Mouse (Mus musculus) G1E (cell line): Measurements from ENCODE around the gene Epn3. TPM values are rescaled to one million over a fixed set of nuclear protein-coding genes. Genes with fewer than 3 reads are reported as not detected.

ENCODE experiments used
- ATAC-seq: 2 replicates; pipeline ENCODE4 v1.8.0; 2016; ENCODE audit warnings: mild to moderate bottlenecking; ENCODE audit not compliant: insufficient number of reproducible peaks, poor library complexity, low FRiP score, severe bottlenecking; ENCODE audit errors: extremely low read depth
- DNase-seq: peaks from one replicate; pipeline ENCODE4 v3.0.0; 2012; ENCODE audit warnings: low spot score
- H3K27me3 ChIP-seq: 2 replicates; pipeline ENCODE4 v1.6.1; 2012; ENCODE audit warnings: mild to moderate bottlenecking, low read length, inconsistent platforms; ENCODE audit not compliant: insufficient read depth
- H3K36me3 ChIP-seq: replicated peaks from 2 replicates; pipeline ENCODE3; 2012; ENCODE audit warnings: mild to moderate bottlenecking, inconsistent platforms
- H3K4me1 ChIP-seq: 2 replicates; pipeline ENCODE4 v1.6.1; 2012; ENCODE audit warnings: low read depth, low read length, inconsistent platforms, mixed read lengths; ENCODE audit not compliant: insufficient read depth
- H3K4me3 ChIP-seq: 2 replicates; pipeline ENCODE4 v1.5.1; 2012; ENCODE audit warnings: low read depth, mild to moderate bottlenecking, inconsistent platforms, low read length, moderate library complexity, mixed read lengths
- H3K9me3 ChIP-seq: replicated peaks from 2 replicates; pipeline ENCODE4 v1.6.1; 2012; ENCODE audit warnings: inconsistent platforms
- CTCF ChIP-seq: IDR thresholded peaks from 2 replicates; pipeline ENCODE4 v1.5.1; 2012; ENCODE audit warnings: low read depth, low read length, inconsistent platforms, mixed read lengths
- GATA1 ChIP-seq: IDR thresholded peaks from 2 replicates; pipeline ENCODE4 v1.6.1; 2012; ENCODE audit warnings: borderline replicate concordance, low read length, inconsistent platforms, mixed read lengths
- GATA2 ChIP-seq: IDR thresholded peaks from 2 replicates; pipeline ENCODE4 v1.6.1; 2012; ENCODE audit warnings: low read depth, low read length, inconsistent platforms, borderline replicate concordance
- POLR2AphosphoS5 ChIP-seq: IDR thresholded peaks from 2 replicates; pipeline ENCODE4 v1.6.1; 2012; ENCODE audit warnings: low read depth, low read length, inconsistent platforms; ENCODE audit not compliant: insufficient replicate concordance
- TAL1 ChIP-seq: conservative IDR thresholded peaks from 2 replicates; pipeline ENCODE4 v1.6.1; 2012; ENCODE audit warnings: low read depth, low read length, inconsistent platforms, mixed read lengths
- polyA plus RNA-seq: library from polyadenylated mRNA; stranded (reverse); fragments of >175 nt; gene quantifications from 2 replicates; pipeline ENCODE4 v1.2.3, GENCODE M21; 2012
- total RNA-seq, 2 experiments: library from RNA; stranded (forward) in 1 of 2; stranded (reverse) in 1 of 2; fragments of 200-1000 nt in 1 of 2; fragments of >200 nt in 1 of 2; fragmentation: Nextera tagmentation in 1 of 2; gene quantifications; 2 replicates each; pipeline ENCODE4 v1.2.3; 2014 to 2017

Epn3 gene
- total RNA-seq (2014; fragmentation: Nextera tagmentation) (not detected in 2 replicates), total RNA-seq (2017) (not detected in 2 replicates), polyA plus RNA-seq (not detected in 2 replicates)

- Histone ChIP-seq H3K27me3 (peaks cover 8% of the 10 kb centered on the region), H3K36me3 (no peaks in the 10 kb centered on the region), H3K9me3 (no peaks in the 10 kb centered on the region), H3K4me1 (no peaks in the 10 kb centered on the region), H3K4me3 (no peak within 1 kb of the TSS)
- DNase-seq = no peak
- TF ChIP-seq CTCF (no peak), GATA1 (no peak), TAL1 (no peak), POLR2AphosphoS5 (no peak), GATA2 (no peak)
- ATAC-seq = no peak
These were observed at the start of gene Epn3 for GRCm38 (mm10) chr11:94499661-94500152. Epn3 (minus strand) TSS chr11:94499974.

DNA sequence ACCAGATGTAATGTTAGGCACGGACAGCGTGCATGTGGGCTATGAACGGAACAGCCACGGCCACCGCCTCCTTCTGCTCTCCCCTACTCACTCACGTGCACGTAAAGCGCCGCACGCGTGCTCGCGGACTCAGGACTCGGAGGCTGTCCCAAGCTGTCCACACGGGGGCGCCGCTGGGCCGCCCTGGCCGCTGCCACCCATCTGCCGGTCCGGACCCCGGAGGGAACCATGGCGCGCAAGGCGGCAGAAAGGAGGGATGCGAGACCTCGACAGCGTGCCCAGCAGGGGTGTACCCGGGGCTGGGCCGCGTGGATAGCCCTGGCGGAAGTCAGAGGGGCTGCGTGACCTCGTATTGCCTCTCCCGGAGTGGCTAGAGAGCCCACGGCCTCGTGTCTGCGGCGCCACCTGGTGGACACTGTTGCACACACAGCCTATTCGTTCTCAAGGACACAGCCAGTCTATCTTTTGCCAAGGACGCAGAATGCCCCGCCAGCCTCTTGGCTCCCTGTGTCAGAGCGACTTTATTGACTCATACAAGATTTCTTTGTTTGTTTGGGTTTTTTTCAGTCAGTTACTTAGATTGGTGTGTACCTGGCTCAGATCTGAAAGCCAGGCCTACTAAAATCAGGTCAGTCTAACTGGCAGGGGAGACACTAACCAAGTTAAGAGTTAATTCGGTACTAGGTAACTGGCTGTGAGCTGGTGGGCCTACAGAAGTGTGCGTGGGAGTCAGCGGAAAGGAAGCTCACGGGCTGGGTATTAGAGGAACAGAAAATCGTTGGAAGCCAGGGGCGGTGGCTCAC lies 49.3 kb upstream of the Epn3 start, which contains the start of gene Rsad1:
Rsad1 (minus strand) TSS at position 368 of the 803 bp plus-strand sequence.
- Histone ChIP-seq H3K4me3 (peak within 1 kb of the TSS; percentile 74), H3K27me3 (peaks cover 8% of the 10 kb centered on the region; the same call in 1 of the 2 replicates), H3K4me1 (peaks cover 23% of the 10 kb centered on the region), H3K36me3 (peaks cover 22% of the 10 kb centered on the region), H3K9me3 (no peaks in the 10 kb centered on the region)
- peak; percentile 84 for ATAC-seq
- peak; percentile 89 for DNase-seq
- TF ChIP-seq GATA1 (no peak), CTCF (peak; percentile 74)

DNA sequence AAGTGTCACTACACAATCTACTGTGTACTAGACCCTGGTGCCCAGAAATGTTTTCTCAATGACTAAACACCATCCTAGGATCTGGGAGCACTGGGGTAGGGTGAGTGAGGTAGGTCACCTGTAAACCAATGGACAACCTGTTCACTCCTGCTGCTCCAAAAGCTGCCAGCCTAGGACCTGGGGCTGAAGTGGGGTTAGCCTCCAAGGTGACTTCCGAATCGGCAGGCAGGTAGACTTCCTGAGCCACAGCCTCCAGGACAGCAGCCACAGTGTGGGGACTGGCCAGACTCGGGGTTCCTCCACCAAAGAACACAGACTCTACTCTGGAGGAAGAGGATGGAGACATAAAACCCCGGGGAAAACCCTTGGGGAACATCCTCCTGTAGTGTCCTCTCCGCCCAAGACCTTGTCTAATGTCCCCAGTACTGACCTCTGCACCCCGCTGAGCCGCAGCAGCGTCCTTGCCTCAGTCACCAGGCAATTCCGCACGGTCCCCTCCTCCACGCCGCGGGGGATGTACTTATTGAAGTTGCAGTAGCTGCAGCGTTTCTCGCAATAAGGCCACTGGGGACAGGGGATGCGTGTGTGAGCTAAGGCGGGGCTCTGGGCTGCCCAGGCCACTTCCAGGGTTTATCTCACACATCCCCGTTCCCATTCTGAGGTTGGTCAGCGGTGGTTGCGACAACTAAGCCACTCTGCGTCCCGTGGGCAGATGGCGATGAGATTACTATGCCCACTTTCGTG lies 48.4 kb upstream of the Epn3 start:
- Histone ChIP-seq H3K4me3 (peak overlapping the region; percentile 74), H3K9me3 (no peaks in the 10 kb centered on the region), H3K36me3 (peaks cover 31% of the 10 kb centered on the region), H3K4me1 (peaks cover 23% of the 10 kb centered on the region), H3K27me3 (peaks cover 8% of the 10 kb centered on the region; the same call in 1 of the 2 replicates)
- TF ChIP-seq TAL1 (no peak), POLR2AphosphoS5 (no peak), CTCF (no peak), GATA2 (no peak), GATA1 (no peak)
- DNase-seq (peak; percentile 54), ATAC-seq (no peak)

- no peak for DNase-seq
- H3K27me3 ChIP-seq = peaks cover 8% of the 10 kb centered on the region; the same call in 1 of the 2 replicates
- peaks cover 23% of the 10 kb centered on the region for H3K4me1 ChIP-seq
- H3K4me3 ChIP-seq = no peak overlapping the region
- TF ChIP-seq CTCF (no peak), GATA1 (no peak), TAL1 (no peak), POLR2AphosphoS5 (no peak), GATA2 (no peak)
- peaks cover 40% of the 10 kb centered on the region for H3K36me3 ChIP-seq
- ATAC-seq = no peak
- no peaks in the 10 kb centered on the region for H3K9me3 ChIP-seq
These were observed 47.5 kb upstream of the Epn3 start for GRCm38 (mm10) chr11:94547271-94547670.

GRCm38 (mm10) chr11:94546381-94546780 lies 46.6 kb upstream of the Epn3 start:
- no peak for ATAC-seq
- TF ChIP-seq GATA2 = no peak
- TF ChIP-seq CTCF = no peak
- TF ChIP-seq GATA1 = no peak
- TF ChIP-seq TAL1 = no peak
- no peak for TF ChIP-seq POLR2AphosphoS5
- Histone ChIP-seq H3K4me3 (no peak overlapping the region), H3K36me3 (peaks cover 47% of the 10 kb centered on the region), H3K4me1 (peaks cover 23% of the 10 kb centered on the region), H3K9me3 (no peaks in the 10 kb centered on the region), H3K27me3 (peaks cover 8% of the 10 kb centered on the region; the same call in 1 of the 2 replicates)
- DNase-seq = no peak

DNA sequence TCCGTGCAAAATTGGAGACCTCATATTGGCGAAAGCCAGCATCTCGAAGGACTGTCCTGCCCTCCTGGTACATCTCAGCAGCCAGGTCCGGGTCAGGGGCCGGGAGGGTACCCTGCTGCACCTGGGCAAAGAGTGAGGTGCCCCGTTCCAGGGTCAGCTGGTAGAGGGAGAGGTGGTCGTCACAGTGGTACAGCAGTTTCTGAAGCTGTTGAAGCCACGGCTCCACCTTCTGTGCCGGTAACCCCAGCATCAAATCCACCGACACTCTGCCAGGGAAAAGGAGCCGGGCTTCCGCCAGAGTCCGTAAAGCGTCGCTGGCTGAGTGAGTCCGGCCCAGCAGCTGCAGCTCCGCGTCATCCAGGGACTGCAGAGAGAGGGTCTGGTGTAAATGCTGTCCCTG lies 44.6 kb upstream of the Epn3 start:
- no peak for ATAC-seq
- Histone ChIP-seq H3K4me3 (no peak overlapping the region), H3K4me1 (peaks cover 20% of the 10 kb centered on the region), H3K9me3 (no peaks in the 10 kb centered on the region), H3K27me3 (no peaks in the 10 kb centered on the region), H3K36me3 (peaks cover 57% of the 10 kb centered on the region)
- TF ChIP-seq GATA1 (no peak), TAL1 (no peak), POLR2AphosphoS5 (no peak), GATA2 (no peak), CTCF (no peak)
- no peak for DNase-seq
